Mouse (Mus musculus) myocyte (in vitro differentiated cells): ENCODE data around the gene Gnl2. TPM values are rescaled to one million over a fixed set of nuclear protein-coding genes. Genes with fewer than 3 reads are reported as not detected.

Source experiments
- H3K27me3 ChIP-seq: one replicate; pipeline ENCODE4 v1.6.1; 2011; ENCODE audit not compliant: control insufficient read depth, insufficient read depth, insufficient read length
- H3K36me3 ChIP-seq: one replicate; pipeline ENCODE4 v1.6.1; 2011; ENCODE audit not compliant: control insufficient read depth, insufficient read depth
- H3K4me2 ChIP-seq: one replicate; pipeline ENCODE4 v1.6.1; 2011; ENCODE audit warnings: low read depth, control low read depth
- H3K4me3 ChIP-seq: one replicate; pipeline ENCODE4 v1.5.1; 2011; ENCODE audit warnings: mild to moderate bottlenecking, control low read depth, moderate library complexity
- H3K79me2 ChIP-seq: one replicate; pipeline ENCODE4 v1.6.1; 2011; ENCODE audit not compliant: control insufficient read depth, insufficient read depth
- H3ac ChIP-seq: one replicate; pipeline ENCODE4 v1.6.1; 2011; ENCODE audit not compliant: control insufficient read depth, insufficient read length
- CEBPB ChIP-seq: IDR thresholded peaks from 2 replicates; pipeline ENCODE4 v1.6.1; 2011; ENCODE audit warnings: mild to moderate bottlenecking, moderate library complexity; ENCODE audit not compliant: poor library complexity, insufficient read depth, severe bottlenecking
- E2F4 ChIP-seq: IDR thresholded peaks from one replicate; pipeline ENCODE4 v1.6.1; 2011; ENCODE audit warnings: mild to moderate bottlenecking, control low read depth, moderate library complexity; ENCODE audit not compliant: insufficient read depth
- MAX ChIP-seq: IDR thresholded peaks from one replicate; pipeline ENCODE4 v1.6.1; 2011; ENCODE audit warnings: low read depth, mild to moderate bottlenecking, control low read depth
- MYOD1 ChIP-seq, 3 experiments: IDR thresholded peaks; one replicate each; pipeline ENCODE4 v1.6.1; 2011; ENCODE audit warnings: control low read depth in 2 of 3, low read depth in 2 of 3, mild to moderate bottlenecking in 2 of 3, moderate library complexity in 1 of 3; ENCODE audit not compliant: insufficient read length in 2 of 3, control insufficient read depth in 1 of 3
- MYOG ChIP-seq, 3 experiments: IDR thresholded peaks; one replicate each; pipeline ENCODE4 v1.6.1; 2011; ENCODE audit warnings: control low read depth in 2 of 3, low read depth in 2 of 3, mild to moderate bottlenecking in 2 of 3; ENCODE audit not compliant: insufficient read length in 2 of 3, control insufficient read depth in 1 of 3, insufficient read depth in 1 of 3
- POLR2A ChIP-seq: IDR thresholded peaks from one replicate; pipeline ENCODE4 v1.6.1; 2011; ENCODE audit warnings: low read depth, mild to moderate bottlenecking, control low read depth, moderate library complexity; ENCODE audit not compliant: insufficient read length
- POLR2AphosphoS2 ChIP-seq: IDR thresholded peaks from one replicate; pipeline ENCODE4 v1.6.1; 2011; ENCODE audit warnings: low read depth, control low read depth; ENCODE audit not compliant: insufficient read length
- REST ChIP-seq: IDR thresholded peaks from one replicate; pipeline ENCODE4 v1.6.1; 2011; ENCODE audit warnings: mild to moderate bottlenecking, control low read depth, moderate library complexity; ENCODE audit not compliant: insufficient read depth, insufficient read length
- SRF ChIP-seq: IDR thresholded peaks from one replicate; pipeline ENCODE4 v1.6.1; 2011; ENCODE audit warnings: low read depth; ENCODE audit not compliant: control insufficient read depth, insufficient read length
- TCF12 ChIP-seq: IDR thresholded peaks from one replicate; pipeline ENCODE4 v1.6.1; 2011; ENCODE audit warnings: mild to moderate bottlenecking, control low read depth; ENCODE audit not compliant: poor library complexity, insufficient read depth, severe bottlenecking
- TCF3 ChIP-seq: IDR thresholded peaks from one replicate; pipeline ENCODE4 v1.6.1; 2011; ENCODE audit warnings: low read depth, control low read depth; ENCODE audit not compliant: insufficient read length
- USF1 ChIP-seq: IDR thresholded peaks from one replicate; pipeline ENCODE4 v1.6.1; 2011; ENCODE audit warnings: low read depth, mild to moderate bottlenecking, control low read depth, moderate library complexity
- polyA plus RNA-seq: library from polyadenylated mRNA; unstranded; fragments of >200 nt; fragmentation: generic; extraction: Trizol; gene quantifications from one replicate; pipeline ENCODE4 v1.2.1, GENCODE M21; 2012; ENCODE audit warnings: missing spikeins

Gene Gnl2
- polyA plus RNA-seq, 1 experiment, result 27.0 TPM

GRCm38 (mm10) chr4:125002978-125003377, 13.4 kb upstream of the Gnl2 start:
- Histone ChIP-seq H3K4me3 (no peak overlapping the region), H3K36me3 (no peaks in the 10 kb centered on the region), H3K27me3 (peaks cover 58% of the 10 kb centered on the region), H3ac (no peak overlapping the region), H3K79me2 (no peaks in the 10 kb centered on the region), H3K4me2 (no peak overlapping the region)
- TF ChIP-seq POLR2AphosphoS2, result no peak
- no peak for TF ChIP-seq MYOD1 (IDR thresholded peaks at IDR 0.05; ENCODE audit: control insufficient read depth in 1 of 3, insufficient read length in 2 of 3, low read depth in 2 of 3)
- no peak for TF ChIP-seq REST
- no peak for TF ChIP-seq MAX
- no peak for TF ChIP-seq E2F4
- no peak for TF ChIP-seq MYOG (IDR thresholded peaks at IDR 0.05; ENCODE audit: control insufficient read depth in 1 of 3, insufficient read depth in 1 of 3, insufficient read length in 2 of 3, low read depth in 2 of 3)
- TF ChIP-seq TCF12, result no peak
- TF ChIP-seq TCF3, result no peak

GRCm38 (mm10) chr4:125004886-125005285, 11.5 kb upstream of the Gnl2 start:
- no peak overlapping the region for H3K4me2 ChIP-seq
- H3K36me3 ChIP-seq, result no peaks in the 10 kb centered on the region
- no peak for TF ChIP-seq MYOG (IDR thresholded peaks at IDR 0.05; ENCODE audit: control insufficient read depth in 1 of 3, insufficient read depth in 1 of 3, insufficient read length in 2 of 3, low read depth in 2 of 3)
- TF ChIP-seq POLR2A, result no peak
- TF ChIP-seq POLR2AphosphoS2, result no peak
- TF ChIP-seq MYOD1 (IDR thresholded peaks at IDR 0.05; ENCODE audit: control insufficient read depth in 1 of 3, insufficient read length in 2 of 3, low read depth in 2 of 3), result no peak
- TF ChIP-seq E2F4, result no peak
- no peak for TF ChIP-seq USF1
- no peak for TF ChIP-seq MAX
- TF ChIP-seq TCF3, result no peak
- no peak for TF ChIP-seq REST
- TF ChIP-seq SRF, result no peak
- no peak for TF ChIP-seq CEBPB
- peaks cover 71% of the 10 kb centered on the region for H3K27me3 ChIP-seq
- H3ac ChIP-seq, result no peak overlapping the region
- H3K79me2 ChIP-seq, result no peaks in the 10 kb centered on the region
- H3K4me3 ChIP-seq, result no peak overlapping the region

- Histone ChIP-seq H3K27me3 (peaks cover 76% of the 10 kb centered on the region), H3ac (no peak overlapping the region), H3K4me2 (no peak overlapping the region)
Observed at GRCm38 (mm10) chr4:125007460-125007859, 8.9 kb upstream of the Gnl2 start.

GRCm38 (mm10) chr4:125008220-125008619, 8.2 kb upstream of the Gnl2 start:
- no peaks in the 10 kb centered on the region for H3K79me2 ChIP-seq
- H3K27me3 ChIP-seq, result peaks cover 83% of the 10 kb centered on the region
- TF ChIP-seq TCF3, result no peak
- no peak for TF ChIP-seq POLR2AphosphoS2
- TF ChIP-seq CEBPB, result no peak
- TF ChIP-seq MYOD1 (IDR thresholded peaks at IDR 0.05; ENCODE audit: control insufficient read depth in 1 of 3, insufficient read length in 2 of 3, low read depth in 2 of 3), result no peak
- no peak for TF ChIP-seq SRF
- no peak for TF ChIP-seq MYOG (IDR thresholded peaks at IDR 0.05; ENCODE audit: control insufficient read depth in 1 of 3, insufficient read depth in 1 of 3, insufficient read length in 2 of 3, low read depth in 2 of 3)
- no peak for TF ChIP-seq E2F4
- no peak for TF ChIP-seq REST
- no peak for TF ChIP-seq USF1
- no peak for TF ChIP-seq TCF12
- no peak for TF ChIP-seq POLR2A
- no peak for TF ChIP-seq MAX

More at GRCm38 (mm10) chr4:125007460-125007859, 8.9 kb upstream of the Gnl2 start:
- TF ChIP-seq TCF3 (no peak), SRF (no peak), TCF12 (no peak), REST (no peak), E2F4 (no peak), MAX (no peak), USF1 (no peak), MYOG (IDR thresholded peaks at IDR 0.05; ENCODE audit: control insufficient read depth in 1 of 3, insufficient read depth in 1 of 3, insufficient read length in 2 of 3, low read depth in 2 of 3) (no peak), POLR2A (no peak), MYOD1 (IDR thresholded peaks at IDR 0.05; ENCODE audit: control insufficient read depth in 1 of 3, insufficient read length in 2 of 3, low read depth in 2 of 3) (no peak)
- Histone ChIP-seq H3K36me3 (no peaks in the 10 kb centered on the region), H3K4me3 (no peak overlapping the region), H3K79me2 (no peaks in the 10 kb centered on the region)

GRCm38 (mm10) chr4:125008712-125009111, 7.7 kb upstream of the Gnl2 start:
- TF ChIP-seq USF1 (no peak), TCF3 (no peak), CEBPB (no peak), SRF (no peak), MYOG (IDR thresholded peaks at IDR 0.05; ENCODE audit: control insufficient read depth in 1 of 3, insufficient read depth in 1 of 3, insufficient read length in 2 of 3, low read depth in 2 of 3) (no peak), TCF12 (no peak), POLR2A (no peak), E2F4 (no peak), MYOD1 (IDR thresholded peaks at IDR 0.05; ENCODE audit: control insufficient read depth in 1 of 3, insufficient read length in 2 of 3, low read depth in 2 of 3) (no peak), REST (no peak), POLR2AphosphoS2 (no peak), MAX (no peak)
- no peak overlapping the region for H3K4me2 ChIP-seq
- no peaks in the 10 kb centered on the region for H3K79me2 ChIP-seq
- no peak overlapping the region for H3ac ChIP-seq
- no peak overlapping the region for H3K4me3 ChIP-seq
- H3K27me3 ChIP-seq, result peaks cover 83% of the 10 kb centered on the region
- H3K36me3 ChIP-seq, result no peaks in the 10 kb centered on the region

More at GRCm38 (mm10) chr4:125008220-125008619, 8.2 kb upstream of the Gnl2 start:
- Histone ChIP-seq H3ac (no peak overlapping the region), H3K4me3 (no peak overlapping the region), H3K36me3 (no peaks in the 10 kb centered on the region), H3K4me2 (no peak overlapping the region)
